Mouse (Mus musculus): Measurements from ENCODE around the gene Nrde2.
"Not testable (repeated sequence)": the region's sequence is repeated elsewhere in the genome, so short reads cannot be mapped to it uniquely, and the experiment has no call there.

Gene Nrde2

DNA sequence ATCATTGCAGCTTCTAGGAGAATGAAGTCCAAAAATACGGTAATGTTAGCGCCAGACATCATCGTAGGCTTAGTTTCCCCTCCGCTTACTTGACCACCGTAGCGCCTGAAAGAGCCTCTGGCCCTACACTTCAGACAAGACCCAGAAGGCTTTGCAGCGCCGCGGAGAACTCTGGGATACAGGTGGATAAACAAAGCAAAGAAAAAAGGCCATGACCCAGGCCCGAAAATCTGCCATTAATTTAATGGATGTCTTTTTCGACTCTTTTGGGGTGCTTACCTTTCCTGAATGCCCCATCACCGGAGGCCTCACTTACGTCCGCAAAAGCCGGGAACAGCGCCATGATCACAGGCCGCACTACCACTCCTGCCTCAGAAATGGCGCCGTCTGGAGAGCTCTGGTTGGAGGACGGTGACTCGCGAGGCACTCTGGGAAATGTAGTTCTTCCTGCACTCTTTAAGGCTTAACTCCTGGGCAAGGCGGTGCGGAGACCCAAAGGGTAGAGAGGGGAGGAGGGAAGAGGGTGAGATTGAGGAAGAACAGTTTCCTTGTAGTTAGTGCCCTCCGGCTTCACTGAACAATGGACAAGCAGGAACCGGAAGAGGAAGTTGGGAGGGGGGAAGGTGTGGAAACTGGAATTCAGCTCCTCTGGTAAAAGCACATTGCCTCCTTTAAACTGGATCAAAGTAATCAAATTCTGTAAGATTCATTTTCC, at the start of gene Nrde2:
Nrde2 (minus strand) TSS at position 393 of the 715 bp plus-strand sequence.
- DNase-seq, result peak; percentile 90

DNA sequence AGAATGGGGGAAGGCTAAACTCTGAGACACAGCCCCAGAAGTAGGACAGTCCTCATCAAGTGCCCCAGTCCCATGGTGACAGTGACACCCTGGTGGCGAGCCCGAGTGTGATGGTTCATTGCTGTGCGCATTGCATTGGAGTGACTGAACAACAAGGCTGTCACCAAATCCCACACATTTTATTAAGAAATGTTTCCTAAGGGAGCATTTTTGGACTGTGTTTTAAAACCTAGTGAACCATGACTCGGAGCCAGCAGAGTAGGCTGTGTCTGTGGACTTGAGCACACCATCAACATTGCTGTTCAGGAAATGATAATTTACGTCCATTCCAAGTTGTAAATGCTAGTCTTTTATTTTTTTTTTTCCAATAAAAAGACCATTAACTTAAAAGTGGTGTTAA, 47.5 kb upstream of the Nrde2 start:
- DNase-seq, result no peak

DNA sequence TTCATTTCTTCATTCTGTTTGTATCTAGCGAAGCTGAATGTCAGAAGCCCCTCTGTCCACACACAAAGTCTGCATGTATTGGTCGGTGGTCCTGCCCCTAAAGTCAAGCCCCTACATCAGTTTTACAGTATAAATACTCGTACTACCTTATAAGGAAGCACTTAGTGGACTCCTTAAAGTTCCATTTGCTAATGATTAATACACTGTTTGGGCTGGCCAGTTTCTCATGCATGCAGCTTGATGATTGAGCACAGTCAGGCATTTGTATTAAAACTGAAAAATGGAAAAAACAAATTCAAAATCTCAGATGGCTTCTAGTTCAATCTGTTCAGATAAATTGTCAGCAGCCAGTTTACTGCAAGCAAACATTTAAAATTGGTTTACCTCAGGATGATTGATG, 47.1 kb upstream of the Nrde2 start:
- no peak for DNase-seq

DNA sequence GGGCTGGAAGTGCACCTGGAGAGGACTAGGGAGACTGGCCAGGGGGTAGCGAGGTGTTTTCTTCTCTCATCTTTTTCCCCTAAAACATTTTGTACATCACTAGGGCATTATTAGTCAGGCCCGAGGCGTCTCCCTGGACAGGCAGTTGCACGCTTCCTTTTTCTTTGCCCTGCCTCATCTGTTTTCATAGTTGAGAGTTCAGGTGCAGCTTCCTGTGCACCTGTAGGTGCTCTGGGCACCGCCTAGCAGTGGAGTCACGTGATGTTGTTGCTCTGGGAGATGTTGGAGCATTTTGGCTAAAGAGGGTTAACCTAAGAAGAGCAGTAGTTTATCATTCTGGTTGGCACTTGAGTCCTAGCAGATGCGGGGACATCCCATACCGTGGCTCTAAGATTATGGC, 45.7 kb upstream of the Nrde2 start:
- DNase-seq, result no peak

DNA sequence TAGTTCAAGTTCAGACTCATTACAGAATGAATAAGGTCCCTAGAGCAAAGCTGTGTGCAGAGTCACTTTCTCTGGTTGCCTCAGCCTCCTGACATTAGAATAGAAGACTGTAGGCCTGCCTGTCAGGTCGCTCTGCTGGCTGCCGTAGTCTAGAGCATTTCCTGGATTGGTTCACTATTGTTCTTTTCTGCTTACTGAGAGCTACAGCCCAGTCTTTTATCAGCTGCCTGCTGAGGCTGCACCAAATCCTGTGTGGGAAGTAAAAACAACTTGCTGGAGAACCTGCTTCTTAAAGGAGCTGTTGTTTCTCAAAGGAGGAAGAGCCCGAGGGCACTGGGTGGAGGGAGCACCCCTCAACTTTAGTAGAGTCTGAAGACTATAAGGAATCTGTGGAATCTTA, 44.3 kb upstream of the Nrde2 start:
- no peak for DNase-seq

DNA sequence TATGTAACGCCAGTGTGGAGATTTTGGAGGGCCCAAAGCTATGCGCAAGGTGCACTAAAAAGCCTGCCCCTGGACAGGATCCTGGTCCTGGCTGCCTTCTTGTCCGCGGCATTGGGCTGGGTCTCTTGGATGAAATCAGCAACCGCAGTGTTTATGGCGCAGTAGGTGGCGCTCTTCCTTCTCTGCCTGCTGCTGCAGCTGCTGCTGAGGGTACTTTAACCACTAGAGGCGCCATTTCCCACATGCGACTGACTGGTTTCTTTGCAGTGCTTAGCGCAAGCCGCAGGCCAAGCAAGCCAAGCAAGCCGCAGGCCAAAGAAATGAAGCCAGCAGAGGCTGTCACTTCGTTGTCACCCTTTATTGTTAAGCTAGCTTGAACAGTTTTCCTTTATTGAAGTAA, 42.4 kb upstream of the Nrde2 start:
- peak; percentile 95 for DNase-seq

DNA sequence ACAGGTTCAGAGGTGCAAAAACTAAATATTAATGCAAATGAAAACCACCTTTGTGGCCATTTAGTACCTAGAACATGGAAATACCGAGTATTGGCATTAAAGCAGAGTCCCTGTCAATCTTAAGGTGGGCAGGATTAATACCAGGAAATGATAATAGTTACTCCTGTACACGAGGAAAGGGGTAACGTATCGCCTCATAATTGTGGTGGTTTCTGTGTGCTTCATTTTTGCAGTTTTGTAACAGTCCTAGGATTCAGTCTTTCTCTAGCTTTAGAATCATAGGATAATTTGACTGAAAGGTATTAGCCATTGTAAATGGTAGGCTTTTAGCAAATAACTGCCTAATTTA, 41.9 kb upstream of the Nrde2 start:
- no peak for DNase-seq

DNA sequence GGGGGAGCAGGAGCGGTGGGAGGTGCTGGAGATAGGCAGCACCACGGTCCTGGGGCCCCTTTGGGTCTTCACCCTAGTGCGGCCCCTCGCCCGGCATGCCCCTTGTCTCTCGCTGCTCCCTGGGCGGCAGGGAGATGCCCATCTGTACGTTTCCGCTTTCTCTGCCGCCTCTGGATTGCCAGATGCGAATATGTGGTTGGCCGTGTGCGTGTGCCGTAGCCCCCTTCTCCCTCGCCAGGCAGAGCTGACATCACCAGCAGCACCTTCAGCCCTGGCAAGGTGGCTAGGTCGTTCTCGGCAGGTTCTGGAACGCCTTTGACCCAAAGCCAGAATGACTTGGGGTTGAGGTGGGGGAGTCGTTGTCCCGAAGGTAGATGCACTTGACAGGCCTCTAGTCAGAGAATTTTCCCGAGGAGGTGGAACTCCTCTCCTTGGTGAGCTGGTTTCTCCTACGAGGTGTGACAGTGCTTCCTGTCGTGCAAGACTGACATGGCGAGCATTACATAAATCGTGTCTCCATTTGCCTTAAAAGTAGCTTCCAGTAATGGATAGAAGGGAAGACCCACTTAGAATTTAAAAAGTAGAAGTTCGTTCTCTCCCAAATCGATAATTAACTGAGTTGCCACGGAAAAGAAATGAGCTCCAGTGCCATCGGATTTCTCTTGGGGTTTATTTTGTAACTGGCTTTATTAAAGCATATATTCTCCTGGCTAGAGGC, 41.4 kb upstream of the Nrde2 start:
- DNase-seq, result peak; percentile 82

DNA sequence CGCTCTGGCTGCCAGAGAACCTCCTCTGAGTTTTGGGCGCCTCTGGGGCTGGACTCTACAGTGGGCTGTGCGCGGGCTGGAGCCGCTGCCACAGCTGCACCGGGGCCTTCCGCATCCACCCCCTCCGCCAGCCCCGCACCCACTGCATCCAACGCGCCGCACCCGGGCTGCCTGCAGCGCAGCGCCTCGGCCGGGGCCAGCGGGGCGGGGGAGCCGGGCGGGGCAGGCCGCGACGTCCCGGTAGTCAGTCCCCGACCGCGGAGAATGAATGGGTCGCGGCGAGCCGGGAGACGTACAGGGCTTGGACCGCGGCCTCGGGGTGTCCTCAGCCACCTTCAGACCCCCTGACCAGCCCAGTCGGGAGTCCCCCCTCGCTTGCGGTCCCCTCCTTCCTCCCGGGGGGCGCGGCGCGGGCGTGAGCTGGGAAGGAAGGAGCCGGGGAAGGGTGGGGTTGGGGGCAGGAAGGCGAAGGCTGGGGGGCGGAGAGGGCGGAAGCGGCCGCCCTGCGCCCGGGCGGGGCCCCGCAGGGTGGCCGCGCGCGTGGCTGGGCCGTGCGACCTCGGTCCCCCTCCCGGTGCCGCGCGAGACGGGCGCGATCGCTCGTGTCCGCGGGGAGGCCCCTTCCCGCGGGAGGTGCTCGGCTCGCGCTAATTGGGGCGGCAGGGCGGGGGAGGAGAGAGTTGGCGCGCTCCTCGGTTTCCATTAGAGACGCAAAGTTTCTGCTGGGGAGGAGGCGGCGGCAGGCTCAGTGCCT, 40.6 kb upstream of the Nrde2 start:
- peak; percentile 76 for DNase-seq

DNA sequence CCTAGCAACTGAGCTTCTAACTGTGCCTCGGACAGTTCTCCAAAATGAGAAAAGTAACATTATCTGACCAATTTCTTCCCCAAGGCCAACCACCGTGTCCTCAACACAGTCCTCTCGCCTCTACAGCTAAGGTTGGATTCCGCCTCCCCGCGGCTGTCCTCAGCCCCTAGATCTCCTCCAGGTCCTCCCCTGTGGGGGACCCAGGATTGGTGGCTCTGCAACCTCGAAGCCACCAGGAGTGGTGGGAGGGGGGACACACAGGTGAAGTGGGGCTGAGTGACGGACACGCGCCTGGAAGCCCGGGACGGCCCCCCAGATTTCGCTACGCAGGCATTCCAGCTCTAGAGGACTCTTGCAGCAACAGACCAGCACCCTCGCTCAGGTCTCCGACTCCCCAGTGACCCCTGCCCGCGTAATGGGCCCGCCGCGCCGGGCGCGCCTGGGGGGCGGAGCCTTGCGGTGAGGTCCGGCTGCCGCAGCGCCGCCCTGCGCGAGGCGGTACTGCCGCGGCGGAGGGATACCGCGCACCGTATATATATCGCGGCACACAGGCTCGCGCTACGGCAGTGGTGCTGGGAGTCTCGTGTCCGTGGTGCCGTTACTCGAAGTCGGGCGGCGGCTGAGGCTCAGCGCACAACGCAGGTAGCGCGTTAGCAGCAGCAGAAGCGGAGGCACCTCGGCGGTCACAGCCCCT, 39.7 kb upstream of the Nrde2 start, which contains the start of gene Calm1:
Calm1 (plus strand) TSS at position 469 of the 694 bp plus-strand sequence.
- DNase-seq, result peak; percentile 95

DNA sequence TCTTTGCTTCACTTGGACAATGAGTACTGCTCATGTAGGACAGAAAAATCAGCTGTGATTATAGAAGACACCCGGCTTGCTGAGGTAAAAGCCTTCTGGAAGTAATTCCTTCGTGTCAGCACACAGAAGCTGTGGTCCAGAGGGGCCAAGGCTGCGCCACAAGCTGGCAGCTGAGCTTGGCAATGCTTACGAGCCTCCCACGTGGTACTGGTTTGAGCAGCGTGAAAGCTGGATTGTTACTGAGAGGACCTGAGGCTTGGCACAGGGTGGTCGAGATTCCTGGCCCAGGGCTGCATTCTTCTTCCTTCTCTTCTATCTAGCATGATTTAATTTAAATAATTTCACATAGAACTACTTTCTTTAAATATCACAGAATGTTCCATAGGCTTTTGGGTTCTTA, 37.3 kb upstream of the Nrde2 start:
- no peak for DNase-seq

DNA sequence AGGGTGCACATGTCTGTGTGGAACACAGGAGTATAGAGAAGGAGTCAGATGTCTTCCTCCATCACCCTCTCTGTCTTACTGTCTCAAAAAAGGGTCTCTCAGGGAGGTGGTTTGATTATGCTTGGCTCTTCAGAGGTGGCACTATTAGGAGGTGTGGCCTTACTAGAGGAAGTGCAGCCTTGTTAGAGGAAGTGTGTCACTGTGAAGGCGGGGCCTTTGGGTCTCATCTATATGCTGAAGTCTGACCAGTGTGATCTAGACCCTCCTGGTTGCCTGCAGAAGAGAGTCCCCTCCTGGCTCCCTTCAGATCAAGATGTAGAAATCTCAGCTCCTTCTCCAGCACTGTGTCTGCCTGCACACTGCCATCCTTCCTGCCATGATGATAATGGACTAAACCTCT, 34.7 kb upstream of the Nrde2 start:
- DNase-seq, result no peak

DNA sequence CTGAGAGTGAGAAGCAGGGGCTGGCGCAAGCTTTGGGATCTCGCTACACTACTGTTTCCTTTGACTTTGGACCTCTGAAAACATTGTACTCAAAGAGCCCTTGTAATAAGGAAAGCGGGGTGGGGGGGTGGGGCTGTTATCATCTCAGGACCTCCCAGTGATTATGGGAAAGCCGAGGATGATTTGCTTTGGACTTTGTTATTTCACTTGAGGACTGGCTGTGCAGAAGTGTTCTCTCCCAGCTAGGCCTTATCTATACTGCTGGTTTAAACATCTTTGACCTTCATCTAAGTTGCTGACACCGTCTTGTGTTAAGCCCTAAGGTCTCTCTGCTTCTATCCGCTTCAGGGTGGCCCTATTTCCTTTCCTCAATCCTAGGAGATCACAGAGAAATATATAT, 31.3 kb upstream of the Nrde2 start:
- DNase-seq, result no peak

DNA sequence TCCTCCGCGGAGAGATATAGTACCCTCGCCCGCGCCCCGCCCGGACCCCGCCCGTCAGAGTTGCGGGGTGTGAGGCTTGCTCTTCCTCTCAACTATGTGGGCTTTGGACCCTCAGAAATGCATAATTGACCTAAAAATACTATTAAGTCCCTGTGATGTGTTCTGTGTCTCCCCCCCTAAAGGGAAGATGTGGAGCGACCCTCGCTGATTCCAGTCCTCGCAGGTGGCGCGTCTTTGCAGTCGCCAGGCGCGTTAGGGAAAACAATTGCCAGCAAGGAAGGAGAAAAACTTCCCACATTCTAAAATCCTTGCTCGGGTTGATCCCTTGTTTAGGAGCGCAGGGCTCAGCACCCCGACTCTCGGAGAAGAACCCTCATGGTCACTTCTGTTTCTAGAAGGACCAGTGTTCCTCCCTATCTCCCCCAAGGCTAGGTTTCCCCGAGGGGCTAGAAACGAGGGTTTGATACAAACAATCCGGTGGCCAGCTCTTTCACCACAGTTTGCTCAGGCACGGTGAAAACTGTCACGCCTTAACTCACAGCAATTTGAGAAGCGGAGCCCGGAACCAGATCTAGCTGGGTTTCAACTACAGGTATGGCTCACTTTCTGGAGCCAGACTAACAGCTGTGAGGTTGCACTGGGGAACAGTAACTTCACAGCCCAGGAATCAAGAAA, 28.4 kb upstream of the Nrde2 start:
- no peak for DNase-seq

DNA sequence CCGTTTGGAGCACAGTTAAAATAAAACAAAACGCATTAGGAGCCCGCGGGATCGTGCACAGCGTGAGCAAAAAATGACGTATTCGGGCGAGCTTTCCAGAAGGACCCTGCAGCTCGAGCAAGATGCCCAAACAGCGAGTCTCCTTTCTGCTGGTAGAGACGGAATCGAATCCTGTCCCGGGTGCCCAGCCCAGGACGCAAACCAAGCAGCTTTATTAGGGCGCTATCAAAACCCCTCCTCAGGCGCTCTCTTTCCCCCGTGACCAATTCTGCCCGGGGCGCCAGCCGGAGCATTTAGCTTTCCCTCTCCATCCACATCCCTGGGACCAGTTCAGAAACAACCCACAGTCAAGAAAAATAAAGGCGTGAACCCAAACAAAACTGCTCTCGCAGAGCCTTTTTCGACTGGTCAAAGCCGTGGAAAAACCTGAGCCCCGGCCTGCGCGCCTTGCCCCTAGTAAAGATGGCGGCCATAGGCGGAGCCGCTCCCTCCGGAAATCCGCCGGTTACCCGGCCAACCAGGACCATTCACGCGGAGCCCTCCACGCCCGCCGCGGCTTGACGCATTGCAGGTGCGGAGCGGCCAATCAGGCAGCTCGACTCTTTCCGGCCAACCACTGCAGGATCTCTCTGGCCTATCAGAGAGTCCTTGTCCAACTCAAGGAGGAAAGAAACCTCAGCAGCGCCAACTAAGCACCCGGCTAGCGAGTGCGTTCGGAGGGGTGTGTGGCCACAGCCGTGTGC, 27.7 kb upstream of the Nrde2 start:
- DNase-seq, result peak; percentile 100

DNA sequence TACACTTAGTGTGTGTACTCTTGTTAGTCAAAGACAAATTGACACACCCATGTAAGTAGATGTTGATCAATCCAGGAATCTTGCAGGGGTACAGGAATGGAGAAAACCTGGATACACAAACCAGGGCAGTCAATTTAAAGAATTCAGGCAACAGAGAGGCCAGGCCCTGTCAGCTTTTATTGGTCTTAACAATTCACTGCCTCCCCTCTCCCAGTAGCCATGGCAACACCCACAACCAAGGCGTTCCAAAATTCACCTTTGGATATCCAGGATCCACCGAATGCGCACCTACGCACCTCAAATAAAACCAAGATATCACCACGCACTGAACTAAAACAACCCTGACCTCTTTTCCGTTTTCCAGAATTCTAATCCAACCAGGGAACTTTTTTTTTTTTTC, 26.9 kb upstream of the Nrde2 start:
- peak; percentile 67 for DNase-seq

DNA sequence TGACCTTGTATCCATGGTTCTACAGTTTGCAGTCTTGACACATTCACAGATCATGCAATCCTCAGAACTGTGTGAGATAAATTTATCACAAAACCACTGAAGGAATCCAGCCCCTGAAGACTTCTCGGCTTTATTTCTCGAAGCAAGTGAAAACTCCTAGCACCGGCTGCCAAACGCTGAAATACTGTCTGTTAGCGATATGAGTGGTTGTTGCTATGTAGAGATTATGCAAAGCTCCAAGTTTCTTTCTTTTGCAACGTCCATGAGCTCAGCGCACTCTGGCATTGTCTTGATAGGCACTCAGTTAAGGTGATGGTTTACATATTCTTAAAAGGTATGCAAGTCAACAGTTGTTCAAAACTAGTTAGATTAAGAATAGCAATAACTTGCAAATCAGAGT, 26.4 kb upstream of the Nrde2 start:
- DNase-seq, result no peak

DNA sequence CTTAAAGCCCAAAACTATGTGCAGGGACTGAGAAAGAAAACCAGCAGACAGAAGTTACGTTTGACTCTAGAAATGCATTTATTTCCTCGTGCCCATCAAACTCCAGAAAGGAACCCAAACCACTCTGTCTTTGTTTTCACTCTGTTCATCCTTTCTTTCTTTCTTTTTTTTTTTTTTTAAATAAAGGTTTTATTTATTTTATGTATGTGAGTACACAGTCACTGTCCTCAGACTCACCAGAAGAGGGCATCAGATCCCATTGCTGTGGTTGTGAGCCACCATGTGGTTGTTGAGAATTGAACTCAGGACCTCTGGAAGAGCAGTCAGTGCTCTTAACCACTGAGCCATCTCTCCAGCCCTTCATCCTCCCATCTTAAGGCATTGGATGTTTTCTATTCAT, 25.5 kb upstream of the Nrde2 start:
- not testable (repeated sequence) for DNase-seq

DNA sequence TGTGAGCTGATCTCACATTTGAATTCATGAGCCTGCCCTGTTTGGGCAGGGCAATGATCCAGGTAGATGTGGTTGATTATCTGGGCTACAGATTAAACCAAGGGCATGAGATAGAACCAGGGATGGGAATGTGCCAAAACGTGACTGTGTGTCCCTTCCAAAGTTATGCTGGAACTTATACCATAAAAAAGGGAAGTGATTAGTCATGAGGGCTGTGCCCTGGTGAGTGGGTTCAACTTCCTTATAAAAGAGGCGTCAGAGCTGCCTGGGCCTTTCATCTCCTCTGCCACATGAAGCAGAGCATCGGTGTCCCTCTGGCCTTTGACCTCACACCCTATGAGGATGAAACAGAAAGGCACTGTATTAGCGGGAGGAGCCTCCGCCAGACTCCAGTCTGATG, 24.5 kb upstream of the Nrde2 start:
- DNase-seq, result no peak

DNA sequence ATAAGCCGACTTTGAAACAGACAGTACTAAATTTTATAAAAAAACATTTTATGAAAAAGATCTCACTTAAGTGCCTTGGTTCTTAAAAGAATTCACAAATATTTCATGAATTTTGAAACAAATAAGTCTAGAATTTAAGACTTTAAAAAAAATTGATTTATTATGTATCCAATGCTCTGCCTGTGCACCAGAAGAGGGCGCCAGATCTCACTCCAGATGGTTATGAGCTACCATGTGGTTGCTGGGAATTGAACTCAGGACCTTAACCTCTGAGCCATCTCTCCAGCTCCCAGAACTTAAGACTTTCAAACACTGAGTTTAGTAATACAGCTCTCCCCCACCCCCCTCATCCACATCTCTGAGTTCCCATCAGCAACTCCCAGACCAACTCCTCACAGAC, 23.2 kb upstream of the Nrde2 start:
- DNase-seq, result no peak

DNA sequence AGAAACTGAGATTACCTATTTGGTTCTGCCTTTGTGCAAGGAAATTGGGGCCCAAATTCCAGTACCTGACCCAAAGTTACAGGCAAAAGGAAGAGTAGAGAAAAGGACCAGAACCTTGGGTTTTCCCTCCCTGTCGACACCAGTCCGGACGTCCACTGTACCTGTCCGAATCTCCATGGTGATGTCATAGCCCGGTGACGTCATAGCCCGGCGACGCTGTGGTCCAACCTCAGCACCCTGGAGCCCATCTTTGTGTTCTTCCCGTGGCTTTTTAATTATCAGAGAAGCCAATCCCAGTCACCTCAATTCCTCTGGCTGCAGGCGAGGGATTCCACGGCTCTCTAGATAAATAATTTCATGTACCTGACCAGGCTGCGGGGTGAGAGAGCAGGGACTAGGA, 21.3 kb upstream of the Nrde2 start:
- DNase-seq, result no peak

DNA sequence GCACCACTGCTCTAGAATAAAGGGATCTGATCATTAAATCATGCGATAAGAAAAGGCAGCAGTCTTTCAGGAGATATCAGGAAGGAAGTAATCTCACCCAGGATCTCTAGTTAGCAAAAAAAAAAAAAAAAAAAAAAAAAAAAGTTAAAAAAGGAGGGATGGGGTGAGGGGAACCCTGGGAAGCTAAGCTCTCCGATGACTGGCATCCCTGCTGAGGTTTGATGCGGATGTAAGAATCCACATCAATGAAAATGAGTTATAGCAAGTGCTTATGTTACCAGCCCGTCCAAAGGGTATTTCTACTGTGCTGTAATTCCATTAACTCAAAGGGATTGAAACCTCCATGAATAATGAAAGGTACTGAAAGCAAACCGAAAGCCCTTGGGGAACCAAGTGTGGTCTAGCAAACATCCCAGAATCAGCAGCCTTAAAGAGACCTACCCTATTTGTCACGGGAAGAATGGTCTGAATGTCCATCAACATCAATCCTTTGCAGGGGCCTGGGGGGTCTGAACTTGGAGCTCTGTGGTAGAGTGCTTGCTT, 19.5 kb upstream of the Nrde2 start:
- DNase-seq, result no peak
